Mouse (Mus musculus): Measurements from ENCODE around the gene Nsmce1.
A peak's percentile ranks its signal among the peaks of the same experiment; 100 is the strongest.

Gene Nsmce1

DNA sequence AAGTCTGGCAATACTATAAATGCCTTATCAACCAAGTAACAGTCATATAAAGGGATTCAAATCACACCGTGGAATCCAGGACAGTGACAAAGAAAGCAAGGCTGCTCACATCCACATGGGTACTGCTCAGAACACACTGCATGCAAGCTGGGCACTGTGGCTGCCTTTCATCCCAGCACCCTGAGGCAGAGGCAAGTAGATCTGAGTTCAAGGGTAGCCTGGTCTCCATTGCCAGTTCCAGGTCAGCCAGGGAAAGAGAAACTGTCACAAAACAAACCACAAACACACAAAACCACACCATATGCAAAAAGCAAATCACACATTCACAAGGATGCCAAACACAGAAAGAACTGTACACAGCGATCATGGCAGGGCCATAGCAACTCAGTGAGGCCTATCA is 1.8 kb downstream of the Nsmce1 start:
- no peak for DNase-seq

DNA sequence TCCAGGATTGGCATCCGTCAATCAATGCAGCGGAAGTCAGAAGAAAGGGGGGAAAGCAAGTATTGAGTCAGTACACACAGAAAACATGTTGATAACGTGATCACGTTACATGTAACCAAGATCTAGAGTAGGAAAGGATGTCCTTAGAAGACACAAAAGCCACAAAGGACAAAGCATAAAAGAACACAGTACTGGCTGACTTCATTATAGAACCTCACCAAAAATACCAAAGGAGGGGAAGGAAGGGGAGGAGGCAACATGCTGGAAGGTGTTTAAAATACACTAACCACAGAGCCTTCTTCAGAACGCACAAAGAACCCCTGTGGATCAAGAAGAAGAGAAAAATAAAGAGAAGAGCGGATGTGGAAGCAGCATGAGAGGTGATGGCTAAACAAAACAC is 2.7 kb downstream of the Nsmce1 start:
- DNase-seq = no peak

DNA sequence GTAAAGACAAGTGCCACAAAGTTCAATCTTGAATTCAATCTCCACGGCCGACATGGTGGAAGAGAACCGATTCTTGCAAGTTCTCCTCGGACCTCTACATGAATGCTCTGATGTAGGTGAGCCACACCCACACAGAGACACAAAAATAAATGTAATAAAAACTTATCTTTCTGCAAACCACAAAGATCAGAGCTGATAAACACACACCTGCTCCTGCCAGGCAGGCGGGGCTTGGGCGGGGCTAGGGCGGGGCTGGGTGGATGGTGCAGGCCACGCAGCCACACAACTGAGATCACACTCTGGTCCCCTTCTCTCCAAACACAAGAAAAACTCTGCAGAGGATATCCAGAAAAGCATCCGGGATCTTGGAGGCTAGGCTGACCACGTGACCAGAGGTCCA is 4.3 kb downstream of the Nsmce1 start:
- no peak for DNase-seq

DNA sequence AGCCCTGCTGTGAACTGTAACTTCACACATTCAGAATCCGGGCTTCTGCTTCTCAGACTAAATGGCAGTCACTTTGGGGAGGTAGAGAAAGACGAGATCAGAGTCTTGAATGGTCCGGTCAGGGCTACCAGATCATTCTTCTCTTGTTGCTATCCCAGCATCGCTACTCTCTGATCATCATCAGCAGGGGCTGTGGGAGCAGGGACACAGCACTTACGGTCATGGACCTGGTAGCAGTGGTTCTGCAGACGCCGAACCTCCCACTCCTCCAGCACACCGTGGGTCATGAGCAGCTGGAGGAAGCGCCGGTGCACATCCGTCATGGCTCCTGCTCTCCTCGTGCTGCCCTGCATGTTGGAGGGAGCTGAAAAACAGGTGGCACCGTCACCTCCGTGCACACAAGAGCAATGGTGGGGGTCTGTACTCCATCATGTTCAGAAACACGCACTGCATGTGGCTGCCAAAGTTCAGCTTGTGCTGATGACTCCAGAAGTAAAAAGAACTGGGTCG is 5.2 kb downstream of the Nsmce1 start:
- no peak for DNase-seq

DNA sequence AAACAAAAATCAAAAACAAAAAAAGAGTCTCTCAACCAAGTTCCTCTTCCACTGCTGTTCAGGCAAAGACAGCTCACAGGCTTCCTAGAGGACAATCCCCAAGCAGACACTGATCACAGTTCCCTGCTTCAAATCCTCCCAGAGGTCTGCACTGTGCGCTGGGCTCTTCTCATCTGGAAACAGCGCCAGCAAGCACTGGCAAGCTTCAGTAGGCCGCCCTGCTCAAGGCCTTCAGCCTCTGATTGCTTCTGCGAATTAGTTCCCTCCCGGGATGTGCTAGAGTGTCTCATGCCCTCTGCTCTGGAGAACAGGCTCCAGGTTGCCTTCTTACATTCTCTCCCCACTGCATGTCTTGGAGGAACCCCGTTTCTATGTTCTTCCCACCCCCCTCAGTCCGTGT is 6.6 kb downstream of the Nsmce1 start:
- no peak for DNase-seq

DNA sequence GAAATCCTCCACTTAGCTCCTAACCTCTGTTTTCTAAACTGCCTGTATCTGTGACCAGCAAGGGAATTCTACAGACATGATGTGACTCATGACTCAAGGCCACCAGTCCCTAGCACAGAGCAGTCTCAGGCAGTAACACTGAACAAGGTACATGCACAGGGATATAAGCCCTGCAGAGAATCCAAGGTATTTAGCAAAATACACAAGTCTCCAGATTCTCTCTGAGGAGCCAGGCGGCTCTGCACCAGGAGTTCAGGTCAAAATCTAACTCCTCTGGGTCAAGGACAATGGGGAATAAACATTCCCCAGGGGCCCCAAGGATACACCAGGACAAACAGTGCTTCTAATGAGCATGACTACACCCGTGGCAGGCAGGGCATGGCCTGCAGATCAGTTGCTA is 8.5 kb downstream of the Nsmce1 start:
- DNase-seq = no peak

DNA sequence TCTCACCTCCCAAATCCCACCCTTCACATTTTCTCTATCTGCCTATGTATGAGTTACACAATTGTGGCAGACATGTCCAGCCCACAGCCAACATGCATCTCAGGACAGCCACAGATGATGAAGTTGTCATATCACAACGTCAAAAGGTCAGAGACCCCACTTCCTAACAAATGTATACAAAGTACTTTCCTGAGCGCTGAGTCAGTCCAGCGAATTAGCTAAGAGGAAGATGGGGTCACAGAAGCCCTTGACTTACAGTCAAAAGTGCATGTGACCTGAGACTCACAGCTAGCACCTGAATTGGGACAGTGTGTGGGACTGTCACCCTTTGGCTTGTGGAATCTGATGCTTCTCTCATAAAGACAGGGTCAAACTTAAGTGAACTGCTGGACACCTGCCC is 9.1 kb downstream of the Nsmce1 start:
- DNase-seq = no peak

DNA sequence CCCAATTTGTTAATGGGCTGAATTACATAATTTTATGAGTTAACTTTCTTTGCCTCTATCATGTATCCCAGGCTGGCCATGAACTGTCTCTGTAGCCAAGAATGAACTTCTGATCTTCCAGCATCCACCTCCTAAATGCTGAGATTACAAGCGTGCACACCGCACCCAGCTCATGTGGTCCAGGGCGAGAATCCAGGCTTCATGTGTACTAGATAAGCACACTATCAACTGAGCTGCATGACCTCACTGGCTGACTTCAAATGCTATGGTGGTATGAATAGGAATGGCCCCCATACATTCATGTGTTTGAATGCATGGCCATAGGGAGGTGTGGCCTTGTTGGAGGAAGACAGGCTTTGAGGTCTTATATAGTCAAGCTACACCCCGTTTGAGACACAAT is 10.9 kb downstream of the Nsmce1 start:
- DNase-seq = no peak

DNA sequence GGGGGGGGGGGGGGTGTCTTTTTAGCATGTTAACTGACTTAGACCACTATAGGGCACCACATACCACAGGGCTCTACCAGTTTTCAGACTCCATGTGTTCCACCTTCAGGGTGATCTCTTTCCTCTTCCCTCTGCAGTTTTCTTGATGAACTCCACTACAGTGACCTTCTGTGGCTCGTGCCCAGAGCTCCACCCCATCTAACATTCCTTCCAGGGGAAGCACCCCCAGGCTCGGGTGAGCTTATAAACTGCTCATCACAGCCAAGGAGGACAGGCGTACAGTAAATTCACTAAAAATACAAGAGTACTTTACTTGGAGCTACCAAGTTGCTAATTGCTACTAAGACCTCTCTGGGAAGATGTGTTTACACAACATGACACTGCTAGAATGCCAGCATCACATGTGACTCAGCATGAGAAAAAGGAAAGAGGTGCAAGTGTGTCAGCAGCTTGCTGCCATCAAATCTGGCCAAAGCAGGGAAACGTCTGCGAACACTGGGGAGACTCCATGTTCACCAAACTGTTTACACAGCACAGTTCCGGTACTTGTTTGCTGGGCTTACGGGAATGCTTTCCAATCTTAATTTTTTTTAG is 12.9 kb downstream of the Nsmce1 start:
- DNase-seq = peak; percentile 61

DNA sequence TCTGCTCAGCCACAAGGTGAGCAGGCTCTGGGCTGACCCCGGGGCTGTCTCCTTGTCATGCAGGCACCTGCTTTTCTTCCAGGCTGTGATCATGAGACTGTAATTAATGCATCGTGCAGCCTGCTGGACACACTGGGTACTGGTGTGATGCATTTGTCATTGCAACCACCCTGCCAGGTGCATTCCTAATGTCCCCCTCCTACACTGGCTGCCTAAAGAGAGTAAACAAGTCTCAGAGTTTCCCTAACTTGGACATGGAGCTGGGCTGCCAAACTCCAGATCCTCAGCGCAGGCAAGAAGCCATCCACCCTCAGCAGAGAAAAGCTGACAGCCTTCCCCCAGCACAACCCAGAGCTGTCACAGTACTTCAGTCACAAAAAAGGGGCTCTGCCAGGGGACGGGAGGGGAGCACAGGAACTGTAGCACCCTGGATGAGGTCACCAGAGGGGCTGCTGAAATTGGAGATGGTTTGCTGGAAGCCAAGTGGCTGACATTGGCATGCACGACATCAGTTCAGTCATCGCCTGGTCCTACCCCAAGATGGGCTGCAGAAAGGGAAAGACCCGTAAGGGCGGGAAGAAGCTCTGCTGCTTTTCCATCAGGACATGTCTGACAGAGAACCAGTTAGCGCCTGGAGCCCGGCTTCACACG is 15.7 kb downstream of the Nsmce1 start:
- peak; percentile 43 for DNase-seq

DNA sequence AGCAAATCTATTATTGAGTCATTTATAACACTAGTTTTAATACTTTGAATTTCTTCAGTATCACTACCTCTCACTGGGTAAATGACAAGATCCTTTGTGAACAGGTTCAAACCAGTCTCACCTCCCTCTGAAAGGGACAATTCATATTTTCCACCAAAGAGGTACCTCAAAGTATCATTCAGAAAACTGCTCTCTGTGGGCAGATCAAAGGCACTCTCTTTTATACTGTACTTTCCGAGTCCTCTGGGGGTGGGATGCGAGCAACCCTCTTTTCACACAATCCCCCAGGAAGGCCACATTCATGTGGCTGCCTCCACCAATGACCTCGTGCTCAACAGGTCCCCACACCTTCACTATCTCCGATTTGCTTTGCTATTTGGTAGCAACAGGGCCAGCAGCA is 16.9 kb downstream of the Nsmce1 start:
- no peak for DNase-seq

DNA sequence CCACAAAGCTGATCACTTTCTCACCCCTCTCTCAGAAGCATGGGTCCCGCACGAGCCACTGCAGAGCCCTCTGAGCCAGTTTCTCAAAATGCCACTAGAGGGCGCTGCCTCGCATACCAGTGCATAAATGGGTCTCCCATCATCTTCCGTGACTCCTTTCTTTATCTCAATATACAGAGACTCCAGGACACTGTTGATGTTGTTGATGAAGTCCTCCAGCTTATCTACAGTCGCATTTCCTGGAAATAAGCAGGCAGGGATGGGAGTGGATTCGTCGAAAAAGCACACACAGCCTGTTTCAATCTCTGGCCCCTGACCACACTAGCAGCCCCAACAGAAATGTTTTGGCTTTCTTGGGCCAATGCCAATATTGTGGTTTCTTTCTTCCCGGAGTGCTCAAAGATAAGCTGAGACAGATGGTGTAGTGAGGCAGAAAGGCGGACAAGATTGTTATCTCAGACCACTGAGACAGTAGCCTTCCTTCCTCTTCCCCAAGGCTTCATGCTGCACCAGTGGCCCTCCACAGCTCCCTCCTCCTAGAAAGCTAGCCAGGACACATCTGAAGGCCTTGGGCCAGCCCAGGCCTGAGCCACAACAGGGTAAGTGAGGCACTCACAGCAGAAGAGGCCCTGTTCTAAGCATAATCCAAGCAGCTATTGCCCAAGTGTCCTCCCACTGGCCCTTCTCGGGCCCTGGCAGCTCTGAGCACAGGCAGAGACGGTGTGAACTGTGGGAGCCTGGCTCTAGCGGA is 19.2 kb downstream of the Nsmce1 start:
- peak; percentile 93 for DNase-seq

DNA sequence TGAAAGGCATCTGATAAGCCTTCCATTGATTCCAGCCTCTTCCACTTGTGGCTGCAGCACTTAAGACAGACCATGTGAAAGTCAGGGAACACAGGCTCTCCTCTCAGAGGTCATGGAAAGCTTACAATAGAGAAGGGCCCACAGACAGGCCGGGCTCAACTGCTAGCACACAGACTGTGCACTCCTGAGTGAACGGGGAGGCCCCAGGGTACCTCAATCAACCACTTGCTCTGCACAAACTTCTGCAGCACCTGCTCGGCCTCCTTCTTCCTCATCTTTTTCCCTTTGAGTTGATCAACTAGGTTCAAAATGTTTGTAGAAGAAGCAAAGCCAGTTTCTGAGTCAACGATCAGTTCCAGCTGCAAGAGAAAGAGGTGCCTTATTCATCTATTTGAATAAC is 20.5 kb downstream of the Nsmce1 start:
- DNase-seq = no peak

DNA sequence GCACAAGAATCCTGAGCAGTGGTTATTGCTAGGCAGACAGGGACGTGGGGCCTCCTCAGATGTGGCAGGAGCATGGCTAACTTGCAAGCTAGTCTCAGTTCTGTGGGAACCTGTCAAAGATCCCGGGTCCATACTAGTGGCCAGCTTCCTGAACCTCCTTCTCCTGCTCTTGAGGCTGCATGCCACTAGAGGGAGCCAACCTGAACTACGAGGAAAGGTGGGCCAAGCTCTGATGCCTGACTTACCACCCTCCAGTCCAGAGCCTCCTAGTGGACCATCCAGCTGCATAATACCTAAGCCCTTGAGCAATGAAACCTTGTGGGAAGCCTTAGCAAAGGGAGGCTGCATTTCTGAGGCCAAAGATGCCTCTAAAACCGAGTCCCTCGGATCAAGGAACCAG is 21.5 kb downstream of the Nsmce1 start:
- DNase-seq = peak; percentile 88

DNA sequence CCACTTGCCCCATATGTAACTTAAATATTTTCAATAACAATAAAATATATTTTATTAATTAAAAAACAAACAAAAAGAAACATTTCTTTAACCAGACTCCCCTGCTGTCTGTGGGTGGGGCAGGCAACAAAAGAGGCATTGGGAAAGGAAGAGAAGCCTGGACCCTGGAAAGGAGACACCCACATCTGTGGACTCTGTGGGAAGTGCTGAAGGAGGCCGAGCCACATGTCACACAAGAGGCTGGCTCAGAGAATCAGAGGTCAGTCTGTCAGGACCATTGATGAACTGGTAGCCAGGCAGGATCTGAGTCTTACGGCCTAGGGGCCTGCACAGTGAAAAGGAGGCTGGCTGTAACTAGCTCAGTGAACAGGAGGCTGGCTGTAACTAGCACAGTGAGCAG is 29.2 kb downstream of the Nsmce1 start:
- DNase-seq = no peak

DNA sequence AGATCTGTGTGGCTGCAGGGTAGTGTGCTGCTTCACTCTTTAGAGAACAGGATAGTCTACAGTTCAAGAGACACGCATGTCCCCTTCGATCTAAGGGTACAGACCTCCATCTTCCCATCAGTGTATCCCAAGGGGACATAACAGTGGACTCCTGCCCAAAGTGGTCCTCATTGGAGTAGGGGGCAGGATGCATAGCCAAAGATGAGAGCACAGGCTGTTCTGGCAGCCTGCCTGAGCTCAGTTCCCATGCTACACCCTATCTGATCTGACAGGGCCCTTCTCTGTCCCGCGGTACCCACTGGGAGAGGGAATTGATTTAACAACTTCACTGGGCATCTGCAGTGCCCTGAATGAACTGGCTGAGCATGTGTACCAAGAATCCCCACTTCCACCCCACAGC is 37.7 kb downstream of the Nsmce1 start:
- DNase-seq = no peak

DNA sequence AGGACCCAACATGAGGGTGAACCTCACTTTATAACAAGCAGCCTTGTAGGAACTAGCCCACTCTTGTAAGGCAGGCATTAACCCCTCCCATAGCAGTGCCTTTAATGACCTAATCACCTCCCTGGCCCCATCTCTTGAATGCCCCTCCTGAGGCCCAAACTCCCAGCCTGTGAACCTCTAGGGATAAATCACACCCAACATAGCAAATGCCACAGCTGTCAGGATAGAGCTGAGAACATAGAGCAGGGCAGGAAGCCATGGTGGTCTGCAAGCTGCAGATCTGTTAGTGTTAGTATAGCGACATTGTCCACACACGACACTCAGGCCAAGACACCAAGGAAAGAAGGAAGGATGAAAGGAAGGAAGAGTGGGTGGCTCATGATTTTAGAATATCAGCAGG is 40.3 kb downstream of the Nsmce1 start:
- no peak for DNase-seq

DNA sequence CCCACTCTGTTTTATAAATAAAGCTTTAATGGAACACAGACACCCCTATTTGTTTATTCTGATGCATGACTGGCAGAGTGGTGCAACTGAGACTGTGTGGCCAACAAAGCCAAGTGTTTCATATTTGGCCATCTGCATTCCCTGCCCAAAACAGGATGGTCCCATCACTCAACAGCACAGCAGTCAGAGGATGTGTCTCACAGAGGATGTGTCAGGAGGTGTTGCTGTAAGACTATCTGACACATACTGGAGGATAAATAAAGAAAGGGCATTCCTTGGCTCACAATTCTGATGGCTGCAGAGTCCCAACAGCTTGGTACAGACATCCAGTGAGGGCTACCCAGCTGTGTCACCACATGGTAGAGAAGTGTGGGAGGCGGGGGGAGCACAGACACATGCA is 40.7 kb downstream of the Nsmce1 start:
- peak; percentile 67 for DNase-seq

DNA sequence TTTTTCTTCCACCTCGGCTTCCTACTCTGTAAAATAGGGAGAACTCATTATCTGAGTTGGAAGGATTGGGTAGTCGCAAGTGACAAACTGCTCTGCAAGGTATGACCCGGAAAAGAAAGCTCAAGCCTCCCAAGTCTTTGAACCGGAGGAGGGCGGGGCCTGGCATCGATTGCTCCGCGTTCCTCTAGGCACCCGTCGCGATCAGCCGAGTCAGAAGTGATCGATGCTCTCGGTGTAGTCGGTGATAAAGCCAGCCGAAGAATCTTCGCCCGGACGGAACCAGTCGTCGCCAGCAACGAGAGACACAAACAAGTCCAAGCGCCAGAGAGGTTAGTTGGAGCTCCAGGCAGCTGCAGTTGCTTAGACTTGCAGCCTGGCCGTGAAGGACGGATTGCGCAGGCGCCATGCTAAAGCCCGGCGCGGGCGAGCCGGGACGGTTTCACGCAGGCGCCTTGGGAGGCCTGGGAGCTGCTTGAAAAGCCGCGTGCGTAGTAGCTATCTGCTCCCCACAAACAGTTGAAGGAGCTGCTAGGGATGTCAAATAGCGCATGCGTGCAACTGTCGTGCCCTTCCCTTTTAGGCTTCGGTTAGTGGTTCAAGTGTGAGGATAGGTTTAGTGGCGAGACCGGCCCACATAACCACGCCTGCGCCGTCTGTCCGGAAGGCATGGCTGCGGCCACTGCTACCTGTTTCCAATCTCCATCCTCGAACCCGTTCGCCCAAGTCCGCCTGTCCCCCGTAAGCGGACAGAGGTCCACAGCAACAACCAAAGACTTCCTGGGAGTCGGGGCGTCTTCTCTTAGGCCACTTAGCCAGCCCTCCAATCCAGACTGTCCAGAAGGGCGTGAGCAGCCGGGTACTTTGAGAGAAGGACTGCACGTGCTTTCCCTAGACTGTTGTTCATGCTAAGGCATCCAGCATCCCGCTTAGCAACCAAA is 46.7 kb downstream of the Nsmce1 start, which contains the start of gene Kdm8:
TSS of gene Kdm8 (plus strand) at position 213 of the 938 bp plus-strand sequence.
- DNase-seq = peak; percentile 96

DNA sequence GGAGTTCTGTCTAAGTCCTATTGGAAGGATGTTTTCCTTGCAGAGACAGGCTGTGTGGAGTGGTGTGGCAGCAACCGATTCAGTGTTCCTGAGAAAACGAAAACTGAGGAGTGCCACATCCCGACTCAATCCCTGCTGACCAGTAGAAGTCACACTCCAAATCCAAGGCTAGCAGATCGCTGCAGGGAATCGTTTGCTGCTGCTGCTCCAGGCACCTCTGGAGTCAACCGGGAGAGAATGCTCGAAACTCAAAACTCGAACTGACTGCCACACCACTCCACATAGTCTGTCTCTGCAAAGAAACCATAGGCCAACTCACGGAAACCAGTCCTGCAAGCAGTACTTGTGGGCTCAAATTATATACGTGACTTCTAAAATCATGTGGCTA is 47.3 kb downstream of the Nsmce1 start:
- peak; percentile 8 for DNase-seq

DNA sequence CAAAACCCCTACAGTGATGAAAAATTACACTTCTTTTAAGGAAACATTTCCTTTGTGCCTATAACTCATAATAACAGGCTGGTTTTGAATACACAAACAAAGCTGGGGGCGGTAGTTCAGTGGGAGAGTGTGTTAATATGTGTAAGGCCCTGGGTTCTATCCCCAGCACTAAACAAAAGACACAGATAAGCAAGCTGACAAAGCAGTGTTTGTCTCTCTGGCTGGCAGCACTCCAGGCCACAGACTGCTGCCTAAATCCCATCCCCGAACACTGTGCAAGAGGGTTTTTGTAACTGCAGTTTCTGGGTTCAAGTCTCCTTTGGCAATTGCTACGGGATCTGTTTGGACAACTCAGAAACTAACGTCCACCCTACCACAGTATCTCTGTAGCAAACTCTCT is 49.1 kb downstream of the Nsmce1 start:
- no peak for DNase-seq

DNA sequence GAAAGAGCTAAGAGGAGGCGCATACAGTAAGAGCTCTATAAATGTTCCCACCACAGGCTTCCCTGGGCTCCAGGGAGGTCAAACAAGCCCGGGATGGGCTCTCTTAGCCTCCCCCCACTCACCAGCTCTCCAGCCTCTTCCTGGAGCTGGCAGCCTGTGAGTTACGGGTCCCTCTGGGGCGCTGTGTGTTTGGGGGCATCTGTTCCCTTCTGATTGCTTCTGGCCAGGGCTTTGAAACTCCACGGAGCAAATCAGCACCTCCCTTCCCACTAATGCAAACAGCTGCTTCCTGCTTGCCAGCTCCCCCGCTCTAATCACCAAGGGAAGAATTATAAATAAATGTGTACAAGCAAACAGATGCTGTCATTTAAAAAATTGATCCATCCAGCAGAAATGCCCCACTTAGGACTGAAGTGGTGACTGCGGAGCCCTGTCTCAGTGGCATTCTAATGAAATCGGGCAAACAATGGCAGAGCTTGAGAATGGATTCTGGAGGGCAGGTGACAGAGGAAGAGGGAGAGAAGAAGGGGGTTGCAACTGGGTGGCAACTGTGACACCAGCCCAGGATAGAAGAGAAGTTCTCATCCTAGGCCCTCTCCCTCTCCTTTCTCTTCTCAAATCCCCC is 56.6 kb downstream of the Nsmce1 start:
- peak; percentile 22 for DNase-seq

DNA sequence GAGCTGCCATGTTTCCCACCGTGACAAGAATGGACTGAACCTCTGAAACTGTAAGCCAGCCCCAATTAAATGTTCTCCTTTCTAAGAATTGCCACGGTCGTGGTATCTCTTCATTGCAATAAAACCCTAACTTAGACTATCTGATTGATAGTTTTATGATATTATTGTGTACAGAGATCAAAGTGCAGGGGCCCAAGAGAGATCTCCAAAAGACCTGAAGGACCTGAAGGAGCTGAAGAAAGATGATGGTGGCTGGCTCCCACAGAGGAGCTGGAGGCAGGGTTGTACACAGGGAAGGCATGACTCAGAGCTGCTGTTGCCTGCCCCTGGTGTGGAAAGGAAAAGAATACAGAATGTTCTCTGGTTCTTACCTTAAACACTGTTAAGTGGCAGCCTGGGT is 57.5 kb downstream of the Nsmce1 start:
- no peak for DNase-seq

Data from lung, postnatal 36 days (tissue).